Mouse (Mus musculus) G1E (cell line): Measurements from ENCODE around the gene Gm45233.

ENCODE experiments used
- CTCF ChIP-seq: IDR thresholded peaks from 2 replicates; pipeline ENCODE4 v1.5.1; 2012; ENCODE audit warnings: low read depth, low read length, inconsistent platforms, mixed read lengths
- TAL1 ChIP-seq: conservative IDR thresholded peaks from 2 replicates; pipeline ENCODE4 v1.6.1; 2012; ENCODE audit warnings: low read depth, low read length, inconsistent platforms, mixed read lengths

- TF ChIP-seq CTCF (no peak), TAL1 (no peak)
Observed at GRCm38 (mm10) chr7:43481191-43481590, 37.3 kb downstream of the Gm45233 start.
